Mouse (Mus musculus): ENCODE data around the gene Sdc1.

- TF ChIP-seq CTCF (IDR thresholded peaks at IDR 0.05; ENCODE audit: low read depth): no peak
- no peak for TF ChIP-seq EP300 (IDR thresholded peaks at IDR 0.05; ENCODE audit: low read depth)
These were observed 3.1 kb downstream of the Sdc1 start for GRCm38 (mm10) chr12:8774183-8774582.

Measured in liver, postnatal 0 days (tissue).